Mouse (Mus musculus) brain, embryonic 14.5 days (tissue): ENCODE results near the gene Gm49027.

ENCODE experiments used
- CTCF ChIP-seq: fragments of 200-500 bp; IDR thresholded peaks from 2 replicates; pipeline ENCODE4 v1.5.1; 2012; ENCODE audit warnings: inconsistent platforms, mild to moderate bottlenecking, moderate library complexity, borderline replicate concordance; ENCODE audit not compliant: insufficient read depth, insufficient read length; ENCODE audit errors: extremely low read depth
- POLR2A ChIP-seq: fragments of 200-500 bp; IDR thresholded peaks from 2 replicates; pipeline ENCODE4 v1.6.1; 2012; ENCODE audit warnings: mild to moderate bottlenecking, inconsistent platforms, borderline replicate concordance; ENCODE audit not compliant: poor library complexity, insufficient read depth, insufficient read length, severe bottlenecking; ENCODE audit errors: extremely low read depth

DNA sequence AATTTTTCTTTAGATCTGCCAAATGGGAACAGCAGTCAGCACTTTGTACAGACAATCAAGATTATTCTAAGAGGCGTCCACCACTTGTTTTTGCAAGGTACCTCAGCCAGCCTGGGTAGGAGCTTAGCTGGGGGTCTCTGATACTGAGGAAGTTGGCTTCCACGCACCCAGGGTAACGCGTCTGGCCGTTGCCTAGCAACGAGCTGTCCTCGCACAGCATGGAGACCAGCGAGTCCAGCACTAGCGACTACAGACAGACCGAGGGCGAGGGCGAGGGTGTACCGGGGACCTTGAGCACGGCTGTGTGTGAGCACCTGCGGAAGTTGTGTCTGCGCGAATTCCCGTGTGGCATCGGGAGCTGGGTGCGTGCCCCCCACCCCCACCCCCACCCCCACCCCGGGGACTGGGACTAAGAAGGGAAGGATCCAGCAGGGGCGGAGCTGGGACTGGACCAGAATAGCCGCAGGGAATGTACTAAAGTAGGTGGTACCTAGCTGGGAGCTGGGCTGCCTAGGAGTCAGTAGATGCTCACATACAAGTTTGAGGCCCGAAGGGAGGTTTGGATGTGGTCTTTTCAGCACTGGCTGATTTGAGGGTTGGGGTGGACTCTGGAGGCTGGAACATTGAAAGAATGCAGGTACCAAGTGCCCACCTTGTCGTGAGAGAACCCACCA is 36.0 kb downstream of the Gm49027 start, which contains the start of the genes Lrrc43 and Il31:
- TF ChIP-seq CTCF (no peak), POLR2A (no peak)
